In the genomic region with DNA sequence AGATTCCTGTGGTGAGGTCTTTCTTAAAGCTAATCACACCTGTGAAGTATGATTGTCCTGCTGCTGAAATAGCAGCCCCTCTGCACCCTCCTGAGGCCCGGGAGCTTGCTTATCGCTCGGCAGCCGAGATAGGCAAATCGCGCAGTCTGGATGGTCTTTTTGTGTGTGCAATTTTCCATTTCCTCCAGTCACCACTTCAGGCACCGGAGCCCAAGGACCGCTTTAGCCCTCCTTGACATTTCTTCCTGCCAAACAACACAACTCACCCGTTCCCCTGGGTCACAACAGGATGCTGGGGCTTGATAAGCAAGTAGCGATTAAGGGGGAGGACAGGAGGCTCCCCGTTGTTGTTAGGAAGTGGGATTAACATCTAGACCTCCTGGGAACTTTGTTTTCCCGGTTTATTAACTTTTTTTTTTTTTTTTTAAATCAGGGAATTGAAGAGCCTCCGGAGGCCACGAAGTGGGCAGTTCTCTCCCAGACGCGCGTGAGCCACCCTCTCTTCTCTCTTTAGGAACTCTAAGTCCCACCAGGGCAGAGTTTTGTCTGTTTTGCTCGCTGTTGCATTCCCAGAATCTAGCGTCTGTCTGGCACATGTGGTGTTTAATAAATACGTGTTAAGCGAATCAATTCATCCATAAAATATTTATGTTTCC, we compare ENCODE assay signal across 8 mouse cellular contexts. TPM values are rescaled to one million over a fixed set of nuclear protein-coding genes. Genes with fewer than 3 reads are reported as not detected.
DNase-seq lines count a peak whose midpoint lies in the region; ATAC-seq and TF ChIP-seq lines count a peak whose summit lies in the region.

No protein-coding gene starts in this region.

- H3K27ac ChIP-seq in embryonic facial prominence, embryonic 13.5 days = peak overlapping the region; percentile 57
- peak overlapping the region; percentile 34 for H3K27ac ChIP-seq in midbrain, embryonic 10.5 days (replicated peaks)

- no peaks in the 10 kb centered on the region for H3K36me3 ChIP-seq in G1E (replicated peaks)
- H3K36me3 ChIP-seq in embryonic facial prominence, embryonic 13.5 days = no peaks in the 10 kb centered on the region
- no peaks in the 10 kb centered on the region for H3K36me3 ChIP-seq in midbrain, embryonic 10.5 days

- WGBS in embryonic facial prominence, embryonic 13.5 days = 4% methylated on average over 21 of the region's 21 CpGs
- 3% methylated on average over 21 of the region's 21 CpGs for WGBS in midbrain, embryonic 10.5 days

- no peak for TF ChIP-seq CTCF in G1E (IDR thresholded peaks at IDR 0.05; ENCODE audit: low read depth, low read length)

- peaks cover 8% of the 10 kb centered on the region for H3K4me1 ChIP-seq in G1E (ENCODE audit: insufficient read depth, low read depth, low read length)
- H3K4me1 ChIP-seq in embryonic facial prominence, embryonic 13.5 days = peaks cover 18% of the 10 kb centered on the region
- H3K4me1 ChIP-seq in midbrain, embryonic 10.5 days = peaks cover 64% of the 10 kb centered on the region

- no peak for DNase-seq in G1E (ENCODE audit: low spot score)
- DNase-seq in heart, postnatal 25 days (ENCODE audit: low spot score) = peak; percentile 72
- DNase-seq in kidney, postnatal 4 days = peak; percentile 49 to 71
- DNase-seq in midbrain, embryonic 10.5 days (ENCODE audit: low spot score) = peak; percentile 39
- DNase-seq in frontal cortex, postnatal 25 days (ENCODE audit: low spot score in 2 of 2) = no peak
- DNase-seq in right cerebral cortex, postnatal 36 days (ENCODE audit: low spot score in 2 of 2) = no peak
- DNase-seq in spleen, adult 12 weeks (ENCODE audit: low spot score) = no peak

- peak overlapping the region; percentile 53 for H3K4me2 ChIP-seq in embryonic facial prominence, embryonic 13.5 days

- H3K9ac ChIP-seq in embryonic facial prominence, embryonic 13.5 days = 0 out of 2 replicates have a peak overlapping the region, but pooled peaks have one; percentile 22

- no peak overlapping the region for H3K4me3 ChIP-seq in G1E (ENCODE audit: low read depth, low read length)
- H3K4me3 ChIP-seq in embryonic facial prominence, embryonic 13.5 days = peak overlapping the region; percentile 26
- H3K4me3 ChIP-seq in midbrain, embryonic 10.5 days = peak overlapping the region; percentile 41

- H3K27me3 ChIP-seq in G1E (ENCODE audit: insufficient read depth, low read length) = peaks cover 3% of the 10 kb centered on the region; the same call in 1 of the 2 replicates
- peaks cover 37% of the 10 kb centered on the region for H3K27me3 ChIP-seq in embryonic facial prominence, embryonic 13.5 days
- peaks cover 70% of the 10 kb centered on the region for H3K27me3 ChIP-seq in midbrain, embryonic 10.5 days (ENCODE audit: low read depth, poor library complexity, severe bottlenecking)

- peaks cover 8% of the 10 kb centered on the region for H3K9me3 ChIP-seq in G1E (replicated peaks)
- H3K9me3 ChIP-seq in embryonic facial prominence, embryonic 13.5 days = no peaks in the 10 kb centered on the region
- no peaks in the 10 kb centered on the region for H3K9me3 ChIP-seq in midbrain, embryonic 10.5 days (replicated peaks)

- intact Hi-C loops in heart, postnatal 25 days (cut with DNase I) = loop anchor here (2.0 kb wide), 1 partner anchor 37 kb away; the partner anchor contains the start of gene Rasal2

- 0 out of 2 replicates have a peak, but pooled peaks have one; percentile 12 for ATAC-seq in G1E (ENCODE audit: extremely low read depth, insufficient number of reproducible peaks, low FRiP score, poor library complexity, severe bottlenecking)
- ATAC-seq in embryonic facial prominence, embryonic 13.5 days (ENCODE audit: insufficient number of reproducible peaks, insufficient read depth, low FRiP score, low TSS enrichment, low read depth) = no peak

RNA-seq across cellular contexts. Expression of gene Cryzl2, which starts 8.3 kb away (rescaled TPM):
- total RNA-seq in G1E (2014; fragmentation: Nextera tagmentation) (not detected in 2 replicates), G1E (2017) (0.44 TPM in 1 of 2 replicates, not detected in the other)
- polyA plus RNA-seq in G1E (2012) = not detected in 2 replicates
- polyA plus RNA-seq in embryonic facial prominence, embryonic 13.5 days (2015; fragmentation: Nextera tagmentation; extraction: Ambion mirVana) = 9.3 and 12.4 TPM in 2 replicates
- 10 to 100 TPM in 1 of 2 experiments, 1 to 10 TPM in 1; 8.4 to 10.3 TPM for total RNA-seq in heart, postnatal 25 days (2021)
- 6.4 and 7.3 TPM in 2 replicates for polyA plus RNA-seq in midbrain, embryonic 10.5 days (2016; fragmentation: Nextera tagmentation; extraction: Ambion mirVana)

RNA-seq across cellular contexts. Expression of gene Rasal2, which starts 37.7 kb away (rescaled TPM):
- 8.0 and 10.4 TPM in 2 replicates for total RNA-seq in G1E (2014; fragmentation: Nextera tagmentation)
- 2.3 and 2.7 TPM in 2 replicates for total RNA-seq in G1E (2017)
- polyA plus RNA-seq in G1E (2012) = 0.62 and 0.78 TPM in 2 replicates
- 9.9 and 10.4 TPM in 2 replicates for polyA plus RNA-seq in embryonic facial prominence, embryonic 13.5 days (2015; fragmentation: Nextera tagmentation; extraction: Ambion mirVana)
- total RNA-seq in heart, postnatal 25 days (2021) = 10 to 100 TPM; 21.6 to 34.8 TPM
- 8.8 and 16.5 TPM in 2 replicates for polyA plus RNA-seq in midbrain, embryonic 10.5 days (2016; fragmentation: Nextera tagmentation; extraction: Ambion mirVana)

RNA-seq across cellular contexts. Expression of gene Sec16b, which starts 56.4 kb away (rescaled TPM):
- total RNA-seq in G1E (2014; fragmentation: Nextera tagmentation) (2.8 TPM in 1 of 2 replicates, not detected in the other), G1E (2017) (0.11 TPM in 1 of 2 replicates, not detected in the other)
- polyA plus RNA-seq in G1E (2012) = 0.02 TPM in 1 of 2 replicates, not detected in the other
- 3.5 and 4.0 TPM in 2 replicates for polyA plus RNA-seq in embryonic facial prominence, embryonic 13.5 days (2015; fragmentation: Nextera tagmentation; extraction: Ambion mirVana)
- total RNA-seq in heart, postnatal 25 days (2021) = 1 to 10 TPM in 1 of 2 experiments, under 1 TPM in 1; 0.98 to 1.4 TPM
- 0.49 and 0.63 TPM in 2 replicates for polyA plus RNA-seq in midbrain, embryonic 10.5 days (2016; fragmentation: Nextera tagmentation; extraction: Ambion mirVana)

Comparison
In these comparisons a context has a peak if more than half of its experiments do, and no peak if none do; other contexts are left out.
1. DNase-seq: peak in heart, postnatal 25 days (single experiment), kidney, postnatal 4 days (2 of 2) and midbrain, embryonic 10.5 days (single experiment); none in G1E (single experiment), frontal cortex, postnatal 25 days (0 of 2), right cerebral cortex, postnatal 36 days (0 of 2) and spleen, adult 12 weeks (single experiment).